Mouse (Mus musculus): Measurements from ENCODE around the gene Atp6v1c2. TPM values are rescaled to one million over a fixed set of nuclear protein-coding genes. Genes with fewer than 3 reads are reported as not detected.

Gene Atp6v1c2
- total RNA-seq, 2 experiments from 2014 or later: 1.3 TPM; not detected in 1

DNA sequence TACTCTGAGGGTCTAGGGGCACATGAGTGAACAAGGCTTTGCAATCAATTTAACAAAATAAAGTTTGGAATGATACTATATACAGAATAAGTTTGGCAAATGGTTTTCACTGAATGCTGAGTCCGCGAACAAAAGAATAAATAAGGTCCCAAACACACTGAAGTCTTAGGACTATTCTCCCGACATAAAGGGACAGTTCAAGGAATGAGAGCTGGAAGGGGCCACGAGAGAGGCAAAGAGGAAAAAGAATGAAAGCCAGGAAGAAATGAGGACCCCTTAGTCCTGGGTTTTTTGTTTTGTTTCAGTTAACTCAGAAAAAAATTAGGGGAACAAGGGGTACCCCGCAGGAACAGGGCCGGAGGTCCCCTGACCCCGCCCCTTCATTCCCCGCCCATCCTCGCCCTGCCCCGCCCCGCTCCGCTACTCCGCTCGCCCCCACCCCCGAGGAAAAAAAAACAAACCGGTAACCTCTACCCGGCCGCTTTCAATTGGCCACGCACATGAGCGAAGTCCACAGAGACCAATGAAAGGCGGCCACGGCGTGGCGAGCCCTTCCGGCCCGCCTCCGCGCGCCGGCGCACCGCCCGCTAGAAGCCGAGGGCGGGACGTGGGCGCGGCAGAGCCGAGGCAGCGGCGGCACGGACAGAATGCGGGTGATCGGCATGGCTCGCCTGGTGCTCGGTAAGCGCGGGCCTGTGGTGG is 63.0 kb downstream of the Atp6v1c2 start, which contains the start of gene Pdia6:
TSS of gene Pdia6 (plus strand) at position 575 of the 702 bp plus-strand sequence.
- peak; percentile 99 for ATAC-seq (replicated peaks; ENCODE audit: low FRiP score, poor library complexity, severe bottlenecking)

DNA sequence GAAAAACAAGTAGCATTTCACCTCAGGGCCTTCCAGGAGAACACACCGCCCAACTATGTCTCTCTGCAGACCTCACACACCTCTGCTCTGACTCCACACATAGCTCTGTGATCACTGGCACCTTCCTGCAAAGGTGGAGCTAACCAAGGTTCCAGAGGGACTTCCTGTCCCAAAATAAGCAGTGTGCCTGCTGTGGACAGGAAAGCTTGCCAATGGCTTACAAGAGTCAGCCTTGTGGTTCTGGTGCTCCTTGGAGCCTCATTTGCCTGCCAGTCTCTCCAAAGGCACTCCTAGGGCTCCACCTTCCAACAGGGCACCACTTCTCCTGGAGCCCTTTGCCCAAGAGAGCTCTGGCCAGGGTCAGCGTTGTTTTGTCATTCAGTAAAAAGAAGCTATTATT is 64.3 kb downstream of the Atp6v1c2 start:
- no peak for ATAC-seq (replicated peaks; ENCODE audit: low FRiP score, poor library complexity, severe bottlenecking)

DNA sequence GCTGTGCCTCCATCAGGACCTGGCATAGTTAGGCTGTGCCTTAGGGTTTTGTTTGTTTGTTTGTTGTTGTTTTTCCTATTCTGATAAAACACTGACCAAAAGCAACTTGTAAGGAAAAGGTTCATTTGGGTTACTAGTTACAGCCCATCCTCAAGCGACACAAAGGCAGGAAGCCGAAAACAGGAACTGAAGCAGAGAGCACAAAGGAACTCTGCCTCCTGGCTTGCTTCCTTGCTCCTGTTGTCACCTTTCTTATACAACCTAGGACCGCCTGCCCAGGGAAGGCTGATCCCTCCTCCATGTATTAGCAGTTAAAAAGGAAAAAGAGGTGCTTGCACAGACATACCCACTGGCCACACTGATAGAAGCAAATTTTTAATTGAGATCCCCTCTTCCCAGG is 65.3 kb downstream of the Atp6v1c2 start:
- no peak for ATAC-seq (replicated peaks; ENCODE audit: low FRiP score, poor library complexity, severe bottlenecking)

DNA sequence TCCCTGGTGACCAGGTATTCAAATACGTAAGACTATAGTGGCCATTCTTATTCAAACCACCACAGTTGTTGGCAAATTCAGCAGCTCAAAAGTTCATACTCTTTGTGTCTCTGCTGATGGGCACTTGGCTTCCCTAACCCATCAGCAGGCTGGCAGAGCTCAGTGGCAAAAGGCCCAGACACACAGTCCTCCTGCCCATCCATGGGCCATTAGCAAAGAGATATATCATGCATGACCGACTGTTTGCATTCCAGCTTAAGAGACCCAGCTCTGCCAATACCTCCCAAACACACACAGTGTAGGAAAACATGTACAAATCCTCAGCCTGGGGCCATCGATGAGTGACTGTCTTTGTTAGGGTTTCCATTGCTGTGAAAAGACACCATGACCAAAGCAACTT is 68.2 kb downstream of the Atp6v1c2 start:
- no peak for ATAC-seq (replicated peaks; ENCODE audit: low FRiP score, poor library complexity, severe bottlenecking)

DNA sequence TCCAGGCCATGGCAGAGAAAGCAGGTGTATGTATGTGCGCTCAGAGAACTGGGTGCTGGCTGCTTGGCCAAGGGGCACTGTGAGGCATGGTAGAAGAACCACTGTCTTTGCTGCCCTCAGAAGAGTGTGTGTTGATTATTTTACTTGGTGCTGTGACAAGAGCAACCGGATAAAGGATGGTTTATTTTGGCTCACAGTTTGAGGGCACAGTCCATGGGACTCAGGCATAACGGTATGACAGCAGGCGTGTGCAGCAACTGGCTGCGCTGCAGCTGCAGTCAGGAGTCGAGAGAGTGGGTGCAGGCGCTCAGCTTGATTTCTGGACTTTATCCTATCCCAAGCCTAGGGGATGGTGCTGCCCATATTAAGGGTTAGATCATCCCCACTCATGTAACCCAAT is 70.7 kb downstream of the Atp6v1c2 start:
- ATAC-seq (replicated peaks; ENCODE audit: low FRiP score, poor library complexity, severe bottlenecking): no peak

DNA sequence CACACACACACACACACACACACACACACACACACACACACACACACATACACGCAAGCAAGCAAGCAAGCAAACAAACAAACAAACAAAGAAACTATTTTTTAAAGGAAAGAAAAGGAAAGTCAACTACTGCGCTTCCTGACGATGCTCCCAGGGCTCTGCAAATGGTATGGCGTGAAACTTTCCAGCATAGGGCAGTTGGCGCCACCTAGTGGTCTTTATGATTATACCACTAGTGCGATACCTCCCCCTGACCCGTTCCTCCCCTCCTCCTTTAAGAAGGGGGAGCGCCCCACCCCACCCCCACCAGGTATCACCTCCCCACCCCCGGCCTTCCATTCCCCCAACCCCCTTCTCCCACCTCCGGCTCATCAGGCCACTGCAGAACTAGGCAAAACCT is 72.3 kb downstream of the Atp6v1c2 start:
- ATAC-seq (replicated peaks; ENCODE audit: low FRiP score, poor library complexity, severe bottlenecking): no peak

DNA sequence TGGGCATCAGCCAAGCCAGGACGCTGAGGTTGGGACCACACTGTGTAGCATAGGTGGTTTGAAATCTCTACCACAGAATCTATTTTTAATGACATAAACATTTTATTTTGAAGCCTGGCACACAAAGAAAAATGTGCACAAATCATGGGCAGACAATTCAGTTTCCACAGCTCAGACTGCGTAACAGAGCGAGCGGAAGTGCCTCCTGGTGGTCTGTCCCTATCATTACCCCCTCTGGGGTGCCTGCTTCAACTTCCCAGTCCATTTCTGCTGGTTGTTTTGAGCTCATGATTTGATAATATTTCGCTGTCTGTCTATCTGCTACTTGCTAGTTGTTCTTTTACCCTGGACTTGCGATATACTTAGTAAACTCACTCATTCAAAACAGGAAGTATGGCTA is 73.6 kb downstream of the Atp6v1c2 start:
- no peak for ATAC-seq (replicated peaks; ENCODE audit: low FRiP score, poor library complexity, severe bottlenecking)

DNA sequence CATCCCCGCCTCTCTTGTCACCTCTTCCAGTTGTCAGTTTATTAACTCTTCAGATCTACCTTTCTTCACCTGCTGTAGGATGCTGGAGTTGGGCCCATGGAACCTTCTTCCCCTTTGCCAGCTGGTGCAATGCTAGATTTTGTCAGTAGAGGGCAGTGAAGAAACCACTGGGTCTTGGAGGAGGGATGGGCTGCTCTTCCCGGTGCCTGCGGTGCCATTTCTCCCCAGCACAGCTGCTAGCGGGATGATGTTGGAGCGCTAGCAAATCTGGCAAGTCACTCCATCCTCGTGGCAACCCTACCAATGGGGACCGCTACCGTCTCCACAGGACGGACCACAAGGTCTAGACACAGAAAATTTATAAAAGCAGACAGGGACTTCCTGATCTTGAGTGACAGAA is 76.1 kb downstream of the Atp6v1c2 start:
- peak; percentile 46 for ATAC-seq (replicated peaks; ENCODE audit: low FRiP score, poor library complexity, severe bottlenecking)

DNA sequence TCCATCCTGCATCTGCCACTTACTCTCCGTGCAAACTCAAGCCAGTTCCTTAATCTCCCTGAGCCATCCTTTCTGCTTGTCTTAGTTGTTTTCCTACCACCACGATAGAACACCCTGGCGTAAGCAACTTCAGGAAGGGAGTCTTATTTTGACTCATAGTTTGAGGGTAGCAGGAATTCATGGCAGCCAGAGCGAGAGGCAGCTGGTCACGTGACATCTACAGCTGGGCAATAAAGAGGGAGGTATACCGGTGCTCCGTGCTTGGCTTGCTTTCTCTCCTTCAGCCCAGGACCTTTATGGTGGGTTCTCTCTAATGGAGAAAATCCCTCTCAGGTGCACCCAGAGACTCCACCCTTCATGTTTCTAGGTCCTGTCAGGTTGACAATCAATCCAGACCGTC is 78.2 kb downstream of the Atp6v1c2 start:
- ATAC-seq (replicated peaks; ENCODE audit: low FRiP score, poor library complexity, severe bottlenecking): no peak

DNA sequence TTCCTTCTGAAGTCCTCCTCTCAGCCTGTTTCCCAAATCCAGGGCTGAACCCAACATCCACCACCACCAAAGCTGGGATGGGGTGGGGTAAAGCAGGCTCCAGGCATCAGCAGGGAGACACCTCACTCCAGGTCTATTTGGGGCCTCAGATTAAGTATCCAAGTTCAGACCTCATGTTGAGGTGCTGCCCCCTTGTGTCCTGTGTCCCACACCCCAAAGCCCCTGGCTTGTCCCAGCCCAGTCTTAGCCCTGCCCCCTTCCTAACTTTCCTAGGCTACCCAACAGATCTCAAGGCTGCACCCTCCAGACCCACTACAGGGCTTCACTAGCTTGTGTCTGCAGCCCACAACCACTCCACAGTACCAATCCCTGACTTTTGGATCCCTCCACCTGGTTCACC is 87.1 kb downstream of the Atp6v1c2 start:
- ATAC-seq (replicated peaks; ENCODE audit: low FRiP score, poor library complexity, severe bottlenecking): no peak

DNA sequence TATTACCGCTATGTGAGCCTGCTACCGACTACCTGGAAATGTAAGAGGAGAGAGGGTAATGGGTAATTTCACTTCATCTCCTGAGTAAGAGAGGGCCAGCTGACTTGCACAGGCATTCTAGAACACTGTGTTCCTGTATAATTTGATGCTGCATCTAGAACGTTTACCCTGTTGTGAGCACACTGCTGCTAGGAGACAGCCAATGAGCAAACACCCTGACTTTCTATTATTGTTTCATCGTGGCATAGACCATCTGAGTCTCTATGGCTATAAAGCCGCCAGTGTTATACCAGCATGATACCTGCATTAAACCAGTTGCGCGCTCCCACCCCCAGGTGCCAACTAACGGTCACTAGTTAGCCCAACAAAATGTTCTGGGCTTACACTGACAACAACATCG is 87.5 kb downstream of the Atp6v1c2 start:
- ATAC-seq (replicated peaks; ENCODE audit: low FRiP score, poor library complexity, severe bottlenecking): no peak

DNA sequence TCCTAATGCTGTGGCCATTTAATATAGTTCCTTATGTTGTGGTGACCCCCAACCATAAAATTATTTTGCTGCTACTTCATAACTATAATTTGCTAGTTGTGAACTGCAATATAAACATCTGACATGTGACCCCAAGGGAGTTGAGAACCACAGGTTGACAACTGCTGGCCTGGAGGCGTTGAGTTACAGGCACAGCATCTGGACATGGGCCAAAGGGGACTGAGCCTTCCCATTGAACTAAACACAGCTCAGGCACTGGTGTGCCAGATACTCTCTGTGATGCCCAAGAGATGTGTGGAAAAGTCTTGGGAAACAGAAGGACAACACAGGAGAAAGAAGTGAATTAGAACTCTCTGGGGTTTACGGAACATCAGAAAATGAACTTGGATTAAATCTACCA is 88.1 kb downstream of the Atp6v1c2 start:
- ATAC-seq (replicated peaks; ENCODE audit: low FRiP score, poor library complexity, severe bottlenecking): no peak

DNA sequence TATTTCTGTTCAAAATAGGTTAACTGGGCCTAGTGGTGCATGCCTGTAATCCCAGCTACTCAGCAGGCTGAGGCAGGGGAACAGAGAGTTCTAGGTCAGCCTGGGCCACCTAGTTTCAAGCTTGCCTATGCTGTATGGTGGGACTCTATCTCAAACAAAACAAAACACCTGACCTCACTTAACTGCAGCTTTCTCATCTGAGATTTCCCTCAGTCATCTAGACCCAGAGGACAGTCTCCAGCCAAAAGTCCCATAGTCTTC is 89.8 kb downstream of the Atp6v1c2 start:
- ATAC-seq (replicated peaks; ENCODE audit: low FRiP score, poor library complexity, severe bottlenecking): no peak

DNA sequence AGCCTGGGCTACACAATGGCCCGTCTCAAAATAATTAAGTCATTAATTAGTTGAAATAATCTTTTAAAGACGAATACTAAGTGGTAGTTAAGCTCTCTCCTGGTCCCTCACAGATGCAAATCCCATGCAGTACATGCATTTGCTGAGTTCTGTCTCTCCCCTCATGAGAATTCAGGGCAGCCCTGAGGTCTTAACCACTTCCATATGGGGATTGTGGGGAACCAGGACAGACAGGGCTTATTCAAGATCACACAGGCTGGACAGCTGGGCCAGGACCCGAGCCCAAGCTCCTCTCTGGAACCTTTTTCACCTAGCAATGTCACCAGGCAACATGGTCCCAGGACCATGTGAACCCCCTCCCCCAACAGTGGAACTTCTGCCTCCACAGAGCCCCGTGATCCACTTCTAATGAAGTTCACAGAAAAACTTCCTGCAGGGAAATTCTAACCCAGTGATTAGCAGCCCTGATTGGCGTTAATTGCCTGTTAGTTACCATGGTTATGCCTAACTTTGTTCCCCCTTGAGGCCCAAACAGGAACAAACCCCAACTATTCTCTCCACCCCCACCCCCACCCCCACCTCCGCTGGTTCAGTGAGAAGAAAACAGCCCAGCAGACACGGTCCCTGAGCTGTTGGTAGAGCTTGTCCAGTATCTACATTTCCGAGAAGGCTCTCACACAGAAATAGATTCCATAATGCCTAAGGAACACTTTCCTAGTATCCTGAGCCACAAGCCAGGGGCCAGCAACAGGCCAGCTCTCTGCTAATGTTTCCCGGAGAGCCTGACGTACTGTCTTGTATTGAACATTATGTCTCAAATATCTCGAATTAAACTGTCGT is 90.4 kb downstream of the Atp6v1c2 start:
- ATAC-seq (replicated peaks; ENCODE audit: low FRiP score, poor library complexity, severe bottlenecking): no peak

DNA sequence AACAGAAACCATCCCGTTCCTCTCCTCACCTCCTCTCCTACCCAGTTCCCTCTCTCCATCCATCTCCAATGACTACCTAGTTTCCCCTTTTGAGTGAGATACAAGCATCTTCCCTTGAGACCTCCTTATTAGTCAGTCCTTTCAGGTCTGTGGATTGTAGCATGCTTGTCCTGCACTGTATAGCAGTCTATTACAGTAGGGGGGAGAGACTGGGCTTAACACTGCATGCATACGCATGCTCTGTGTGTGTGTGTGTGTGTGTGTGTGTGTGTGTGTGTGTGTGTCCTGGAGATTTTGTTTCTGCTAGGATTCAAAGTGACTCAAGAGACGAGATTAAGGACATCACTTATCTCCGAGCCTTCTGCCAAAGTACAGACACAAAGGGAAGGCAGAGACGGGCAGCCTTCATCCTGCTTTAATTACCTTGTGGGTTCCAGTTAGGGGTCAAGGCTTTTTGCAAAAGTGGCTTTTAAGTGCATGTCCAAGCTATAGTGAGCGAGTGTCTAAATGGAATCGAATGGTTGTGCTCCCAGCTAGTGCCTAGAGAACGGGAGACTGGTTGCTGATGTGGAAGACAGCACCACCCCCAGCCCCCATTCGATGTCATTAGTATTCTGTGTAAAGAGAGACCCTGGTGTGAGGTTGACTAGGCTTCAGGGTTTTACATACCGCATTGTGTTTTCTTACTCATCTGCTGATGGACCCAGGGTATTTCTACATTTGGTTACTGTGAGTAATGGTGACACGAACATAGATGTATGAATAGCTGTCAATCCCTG is 93.4 kb downstream of the Atp6v1c2 start:
- ATAC-seq (replicated peaks; ENCODE audit: low FRiP score, poor library complexity, severe bottlenecking): no peak

Other genes with a start within 250 kb of the Atp6v1c2 start
- gene Kcnf1, start 152.5 kb downstream of the Atp6v1c2 start, total RNA-seq (2015; ENCODE audit: low replicate concordance): not detected in 2 replicates
- not detected in 2 replicates for gene Kcnf1, start 152.5 kb downstream of the Atp6v1c2 start, total RNA-seq (2017; ENCODE audit: low replicate concordance)
- gene Pdia6, start 62.8 kb downstream of the Atp6v1c2 start, total RNA-seq (2015; ENCODE audit: low replicate concordance): 64.0 and 64.9 TPM in 2 replicates
- gene Pdia6, start 62.8 kb downstream of the Atp6v1c2 start, total RNA-seq (2017; ENCODE audit: low replicate concordance): 57.6 and 63.9 TPM in 2 replicates
- gene Nol10, start 19.1 kb upstream of the Atp6v1c2 start, total RNA-seq (2015; ENCODE audit: low replicate concordance): 3.5 and 6.3 TPM in 2 replicates
- gene Nol10, start 19.1 kb upstream of the Atp6v1c2 start, total RNA-seq (2017; ENCODE audit: low replicate concordance): 2.4 and 5.0 TPM in 2 replicates
- 578 and 641 TPM in 2 replicates for gene Odc1, start 215.4 kb upstream of the Atp6v1c2 start, total RNA-seq (2015; ENCODE audit: low replicate concordance)
- 1,162 and 1,709 TPM in 2 replicates for gene Odc1, start 215.4 kb upstream of the Atp6v1c2 start, total RNA-seq (2017; ENCODE audit: low replicate concordance)

All from erythroblast, adult 5-6 weeks (primary cell).